Mouse (Mus musculus) MEL (cell line): ENCODE results near the gene Smoc1. TPM values are rescaled to one million over a fixed set of nuclear protein-coding genes. Genes with fewer than 3 reads are reported as not detected.

ENCODE experiments used
- DNase-seq: peaks from one replicate; pipeline ENCODE4 v3.0.0; 2011; ENCODE audit warnings: low read depth, low spot score
- H3K27ac ChIP-seq: 2 replicates; pipeline ENCODE4 v1.5.1; 2012; ENCODE audit warnings: low read depth, mild to moderate bottlenecking, control low read depth, low read length, moderate library complexity; ENCODE audit not compliant: control insufficient read depth
- H3K27me3 ChIP-seq, 2 experiments: fragments of 150-350 bp in 1 of 2; sonication (generic) in 1 of 2; 2 replicates each; pipeline ENCODE4 v1.6.1; 2012; ENCODE audit warnings: low read length in 2 of 2, mild to moderate bottlenecking in 2 of 2, improper control_type of control experiment in 1 of 2, moderate library complexity in 1 of 2; ENCODE audit not compliant: insufficient read depth in 2 of 2, control insufficient read depth in 1 of 2
- H3K36me3 ChIP-seq, 2 experiments: 2 replicates each; pipeline ENCODE4 v1.6.1; 2012 to 2014; ENCODE audit warnings: low read length in 2 of 2, improper control_type of control experiment in 1 of 2, inconsistent platforms in 1 of 2, mild to moderate bottlenecking in 1 of 2; ENCODE audit not compliant: insufficient read depth in 2 of 2, control insufficient read depth in 1 of 2
- H3K4me1 ChIP-seq, 2 experiments: fragments of 150-350 bp in 1 of 2; sonication (generic) in 1 of 2; 2 replicates each; pipeline ENCODE4 v1.6.1; 2012; ENCODE audit warnings: low read length in 2 of 2, improper control_type of control experiment in 1 of 2, mild to moderate bottlenecking in 1 of 2; ENCODE audit not compliant: insufficient read depth in 2 of 2, control insufficient read depth in 1 of 2
- H3K4me3 ChIP-seq, 2 experiments: fragments of 150-350 bp in 1 of 2; sonication (generic) in 1 of 2; 2 replicates each; pipeline ENCODE4 v1.5.1; 2012; ENCODE audit warnings: low read depth in 2 of 2, low read length in 2 of 2, mild to moderate bottlenecking in 2 of 2, moderate library complexity in 2 of 2, control low read depth in 1 of 2, improper control_type of control experiment in 1 of 2; ENCODE audit not compliant: control insufficient read depth in 1 of 2, insufficient read depth in 1 of 2
- H3K79me2 ChIP-seq: 2 replicates; pipeline ENCODE4 v1.6.1; 2012; ENCODE audit warnings: mild to moderate bottlenecking, low read length, moderate library complexity; ENCODE audit not compliant: control insufficient read depth, poor library complexity, insufficient read depth
- H3K9ac ChIP-seq: 2 replicates; pipeline ENCODE4 v1.6.1; 2012; ENCODE audit warnings: low read depth, mild to moderate bottlenecking, control low read depth, low read length, moderate library complexity; ENCODE audit not compliant: control insufficient read depth, poor library complexity, severe bottlenecking
- H3K9me3 ChIP-seq: fragments of 150-350 bp; sonication (generic); replicated peaks from 2 replicates; pipeline ENCODE4 v1.6.1; 2012; ENCODE audit warnings: mild to moderate bottlenecking, low read length, improper control_type of control experiment, moderate library complexity; ENCODE audit not compliant: insufficient read depth
- BHLHE40 ChIP-seq: IDR thresholded peaks from 2 replicates; pipeline ENCODE4 v1.6.1; 2012; ENCODE audit warnings: low read depth, mild to moderate bottlenecking, inconsistent platforms, low read length, improper control_type of control experiment, borderline replicate concordance
- CHD1 ChIP-seq: IDR thresholded peaks from 2 replicates; pipeline ENCODE4 v1.6.1; 2012; ENCODE audit warnings: low read depth, mild to moderate bottlenecking, inconsistent platforms, low read length, improper control_type of control experiment
- CHD2 ChIP-seq: IDR thresholded peaks from 2 replicates; pipeline ENCODE4 v1.6.1; 2011; ENCODE audit warnings: low read length, improper control_type of control experiment
- CTCF ChIP-seq, 3 experiments: IDR thresholded peaks in 2 of 3; conservative IDR thresholded peaks in 1 of 3; 2 replicates each; pipeline ENCODE4 v1.5.1; 2011 to 2012; ENCODE audit warnings: low read length in 3 of 3, low read depth in 2 of 3, mild to moderate bottlenecking in 2 of 3, improper control_type of control experiment in 1 of 3, inconsistent platforms in 1 of 3, mixed read lengths in 1 of 3, moderate library complexity in 1 of 3; ENCODE audit not compliant: control insufficient read depth in 1 of 3, insufficient read depth in 1 of 3, poor library complexity in 1 of 3, severe bottlenecking in 1 of 3
- ELF1 ChIP-seq: IDR thresholded peaks from 2 replicates; pipeline ENCODE4 v1.6.1; 2014; ENCODE audit warnings: low read depth, mild to moderate bottlenecking, inconsistent platforms, low read length, improper control_type of control experiment, moderate library complexity
- EP300 ChIP-seq, 2 experiments: IDR thresholded peaks; 2 replicates each; pipeline ENCODE4 v1.6.1; 2011; ENCODE audit warnings: improper control_type of control experiment in 2 of 2, low read length in 2 of 2, low read depth in 1 of 2, mild to moderate bottlenecking in 1 of 2
- ETS1 ChIP-seq: IDR thresholded peaks from 2 replicates; pipeline ENCODE4 v1.6.1; 2012; ENCODE audit warnings: low read depth, mild to moderate bottlenecking, inconsistent platforms, low read length, improper control_type of control experiment, moderate library complexity
- GATA1 ChIP-seq: IDR thresholded peaks from 2 replicates; pipeline ENCODE4 v1.6.1; 2011; ENCODE audit warnings: low read depth, low read length, improper control_type of control experiment
- HCFC1 ChIP-seq: IDR thresholded peaks from 2 replicates; pipeline ENCODE4 v1.6.1; 2012; ENCODE audit warnings: low read depth, mild to moderate bottlenecking, inconsistent platforms, low read length, improper control_type of control experiment, moderate library complexity
- JUND ChIP-seq: IDR thresholded peaks from 2 replicates; pipeline ENCODE4 v1.6.1; 2011; ENCODE audit warnings: low read depth, mild to moderate bottlenecking, improper control_type of control experiment, low read length
- KAT2A ChIP-seq: conservative IDR thresholded peaks from 2 replicates; pipeline ENCODE4 v1.6.1; 2012; ENCODE audit warnings: low read depth, low read length, improper control_type of control experiment, inconsistent platforms
- MAFK ChIP-seq: IDR thresholded peaks from 2 replicates; pipeline ENCODE4 v1.6.1; 2011; ENCODE audit warnings: low read depth, mild to moderate bottlenecking, low read length, improper control_type of control experiment, borderline replicate concordance
- MAX ChIP-seq: IDR thresholded peaks from 2 replicates; pipeline ENCODE4 v1.6.1; 2011; ENCODE audit warnings: low read length, improper control_type of control experiment
- MXI1 ChIP-seq: IDR thresholded peaks from 2 replicates; pipeline ENCODE4 v1.6.1; 2011; ENCODE audit warnings: mild to moderate bottlenecking, low read depth, low read length, improper control_type of control experiment
- MYC ChIP-seq: IDR thresholded peaks from 2 replicates; pipeline ENCODE4 v1.6.1; 2011; ENCODE audit warnings: low read depth, mild to moderate bottlenecking, low read length, improper control_type of control experiment, moderate library complexity
- NELFE ChIP-seq: IDR thresholded peaks from 2 replicates; pipeline ENCODE4 v1.6.1; 2011; ENCODE audit warnings: low read depth, low read length, improper control_type of control experiment
- POLR2A ChIP-seq, 2 experiments: IDR thresholded peaks; 2 replicates each; pipeline ENCODE4 v1.6.1; 2011 to 2012; ENCODE audit warnings: low read length in 2 of 2, mild to moderate bottlenecking in 2 of 2, control low read depth in 1 of 2, improper control_type of control experiment in 1 of 2, low read depth in 1 of 2, moderate library complexity in 1 of 2; ENCODE audit not compliant: control insufficient read depth in 1 of 2, insufficient read depth in 1 of 2, poor library complexity in 1 of 2
- POLR2AphosphoS2 ChIP-seq: IDR thresholded peaks from 2 replicates; pipeline ENCODE4 v1.6.1; 2011; ENCODE audit warnings: low read length, improper control_type of control experiment
- POLR2AphosphoS5 ChIP-seq: IDR thresholded peaks from 2 replicates; pipeline ENCODE4 v1.6.1; 2012; ENCODE audit warnings: low read depth, borderline replicate concordance, mild to moderate bottlenecking, inconsistent platforms, low read length, moderate library complexity, mixed read lengths
- RCOR1 ChIP-seq: IDR thresholded peaks from 2 replicates; pipeline ENCODE4 v1.6.1; 2012; ENCODE audit warnings: low read depth, mild to moderate bottlenecking, inconsistent platforms, low read length, improper control_type of control experiment
- SIN3A ChIP-seq: IDR thresholded peaks from 2 replicates; pipeline ENCODE4 v1.6.1; 2012; ENCODE audit warnings: low read length, improper control_type of control experiment, inconsistent platforms
- TAL1 ChIP-seq: IDR thresholded peaks from 2 replicates; pipeline ENCODE4 v1.6.1; 2012; ENCODE audit warnings: mild to moderate bottlenecking, inconsistent platforms, low read length, moderate library complexity, mixed read lengths
- TBP ChIP-seq: IDR thresholded peaks from 2 replicates; pipeline ENCODE4 v1.8.0; 2011; ENCODE audit warnings: low read depth, low read length, improper control_type of control experiment
- TCF12 ChIP-seq: IDR thresholded peaks from 2 replicates; pipeline ENCODE4 v1.6.1; 2014; ENCODE audit warnings: low read depth, mild to moderate bottlenecking, inconsistent platforms, low read length, improper control_type of control experiment, moderate library complexity
- UBTF ChIP-seq: IDR thresholded peaks from 2 replicates; pipeline ENCODE4 v1.6.1; 2012; ENCODE audit warnings: low read depth, mild to moderate bottlenecking, inconsistent platforms, low read length, improper control_type of control experiment, moderate library complexity, borderline replicate concordance; ENCODE audit not compliant: insufficient read depth
- USF1 ChIP-seq: IDR thresholded peaks from 2 replicates; pipeline ENCODE4 v1.6.1; 2014; ENCODE audit warnings: low read depth, mild to moderate bottlenecking, inconsistent platforms, low read length, improper control_type of control experiment, moderate library complexity
- USF2 ChIP-seq, 2 experiments: IDR thresholded peaks; 2 replicates each; pipeline ENCODE4 v1.6.1; 2011 to 2012; ENCODE audit warnings: improper control_type of control experiment in 2 of 2, low read length in 2 of 2, borderline replicate concordance in 1 of 2, inconsistent platforms in 1 of 2, low read depth in 1 of 2, mild to moderate bottlenecking in 1 of 2; ENCODE audit not compliant: insufficient read depth in 1 of 2
- ZC3H11A ChIP-seq: IDR thresholded peaks from 2 replicates; pipeline ENCODE4 v1.6.1; 2012; ENCODE audit warnings: low read depth, mild to moderate bottlenecking, inconsistent platforms, low read length, improper control_type of control experiment
- ZKSCAN1 ChIP-seq: IDR thresholded peaks from 2 replicates; pipeline ENCODE4 v1.6.1; 2012; ENCODE audit warnings: low read depth, mild to moderate bottlenecking, inconsistent platforms, low read length, improper control_type of control experiment, moderate library complexity
- ZMIZ1 ChIP-seq: IDR thresholded peaks from 2 replicates; pipeline ENCODE4 v1.6.1; 2012; ENCODE audit warnings: low read depth, mild to moderate bottlenecking, inconsistent platforms, low read length, improper control_type of control experiment, moderate library complexity
- ZNF384 ChIP-seq: IDR thresholded peaks from 2 replicates; pipeline ENCODE4 v1.6.1; 2012; ENCODE audit warnings: low read depth, mild to moderate bottlenecking, inconsistent platforms, low read length, improper control_type of control experiment
- polyA plus RNA-seq, 2 experiments: library from polyadenylated mRNA; stranded (reverse) in 1 of 2; unstranded in 1 of 2; fragments of >175 nt in 1 of 2; fragments of >200 nt in 1 of 2; gene quantifications; 2 replicates each; pipeline versions ENCODE4 v1.2.1 to v1.2.4; 2012; ENCODE audit warnings: low replicate concordance in 2 of 2, low read depth in 1 of 2; ENCODE audit not compliant: insufficient read length in 2 of 2, insufficient read depth in 1 of 2, missing spikeins in 1 of 2
- total RNA-seq: library from RNA; depleted of rRNA; stranded (reverse); fragments of 300-350 nt; gene quantifications from 2 replicates; pipeline ENCODE4 v1.2.3, GENCODE M21; 2012

Gene Smoc1
- total and polyA plus RNA-seq, 3 experiments: 18.8 to 23.3 TPM; not detected in 1

- no peak overlapping the region for H3K9ac ChIP-seq
- no peak overlapping the region for H3K4me3 ChIP-seq
- no peak for DNase-seq
- peaks cover 2 to 3% of the 10 kb centered on the region in 2 experiments; a peak in 2 of 4 replicates for H3K36me3 ChIP-seq
- peaks cover 0 to 2% of the 10 kb centered on the region in 2 experiments; a peak in 1 of 4 replicates for H3K4me1 ChIP-seq
- H3K27ac ChIP-seq: no peak overlapping the region
- no peak for TF ChIP-seq ETS1
- 0 out of 2 replicates have a peak, but pooled peaks have one; percentile 1 for TF ChIP-seq USF1
- no peak for TF ChIP-seq POLR2AphosphoS5
- no peak for TF ChIP-seq CHD1
- H3K79me2 ChIP-seq: peaks cover 19% of the 10 kb centered on the region
- H3K9me3 ChIP-seq: no peaks in the 10 kb centered on the region
- no peaks in the 10 kb centered on the region for H3K27me3 ChIP-seq
Observed at GRCm38 (mm10) chr12:81013496-81013895, 13.1 kb upstream of the Smoc1 start.

GRCm38 (mm10) chr12:81017624-81018023 is 9.0 kb upstream of the Smoc1 start:
- Histone ChIP-seq H3K27ac (peak overlapping the region; percentile 97), H3K36me3 (peaks cover 6 to 8% of the 10 kb centered on the region in 2 experiments), H3K9ac (peak overlapping the region; percentile 96), H3K27me3 (no peaks in the 10 kb centered on the region), H3K4me1 (peaks cover 4 to 9% of the 10 kb centered on the region in 2 experiments; a peak in 3 of 4 replicates), H3K4me3 (peak overlapping the region; percentile 73 to 89), H3K9me3 (no peaks in the 10 kb centered on the region), H3K79me2 (peaks cover 38% of the 10 kb centered on the region)
- TF ChIP-seq TAL1: no peak
- TF ChIP-seq NELFE: no peak
- no peak for TF ChIP-seq CHD1
- no peak for TF ChIP-seq ZMIZ1
- TF ChIP-seq ZC3H11A: no peak
- no peak for TF ChIP-seq CTCF (IDR thresholded peaks at IDR 0.05 in 2 of 3, conservative IDR thresholded peaks at IDR 0.05 in 1 of 3; ENCODE audit: control insufficient read depth in 1 of 3, insufficient read depth in 1 of 3, low read depth in 2 of 3, low read length in 3 of 3, poor library complexity in 1 of 3, severe bottlenecking in 1 of 3)
- no peak for TF ChIP-seq POLR2A (IDR thresholded peaks at IDR 0.05; ENCODE audit: control insufficient read depth in 1 of 2, insufficient read depth in 1 of 2, low read depth in 1 of 2, low read length in 2 of 2, poor library complexity in 1 of 2)
- TF ChIP-seq CHD2: no peak
- no peak for TF ChIP-seq RCOR1
- peak; percentile 6; the same call in 1 of the 2 replicates for TF ChIP-seq TBP
- TF ChIP-seq POLR2AphosphoS2: no peak
- no peak for TF ChIP-seq POLR2AphosphoS5
- no peak for TF ChIP-seq TCF12
- no peak for TF ChIP-seq UBTF
- TF ChIP-seq ETS1: no peak
- TF ChIP-seq ZNF384: no peak
- TF ChIP-seq MAFK: no peak
- TF ChIP-seq MXI1: peak; percentile 86
- TF ChIP-seq HCFC1: no peak
- no peak for TF ChIP-seq BHLHE40
- TF ChIP-seq USF2 (IDR thresholded peaks at IDR 0.05; ENCODE audit: borderline replicate concordance in 1 of 2, insufficient read depth in 1 of 2, low read depth in 1 of 2, low read length in 2 of 2): no peak
- TF ChIP-seq GATA1: peak; percentile 42; the same call in 1 of the 2 replicates
- TF ChIP-seq MAX: peak; percentile 18; the same call in 1 of the 2 replicates
- TF ChIP-seq KAT2A: no peak
- no peak for TF ChIP-seq ZKSCAN1
- TF ChIP-seq USF1: no peak
- TF ChIP-seq JUND: no peak
- no peak for TF ChIP-seq ELF1
- 0 out of 2 replicates have a peak, but pooled peaks have one; percentile 25 for TF ChIP-seq SIN3A
- TF ChIP-seq EP300 (IDR thresholded peaks at IDR 0.05; ENCODE audit: low read depth in 1 of 2, low read length in 2 of 2): no peak
- TF ChIP-seq MYC: peak; percentile 70; the same call in 1 of the 2 replicates
- peak; percentile 66 for DNase-seq
